Mouse (Mus musculus): Measurements from ENCODE around the gene Gm29276.
"Not testable (repeated sequence)": the region's sequence is repeated elsewhere in the genome, so short reads cannot be mapped to it uniquely, and the experiment has no call there.

The Gm29276 gene

GRCm38 (mm10) chrY:42582150-42582549, at the start of gene Gm29276:
Gm29276 (minus strand) TSS chrY:42582250.
- DNase-seq (ENCODE audit: low spot score in 2 of 2) = not testable (repeated sequence)
